Mouse (Mus musculus) limb, embryonic 14.5 days (tissue): ENCODE data around the gene Tmem62. TPM values are rescaled to one million over a fixed set of nuclear protein-coding genes. Genes with fewer than 3 reads are reported as not detected.
"Not testable (repeated sequence)": the region's sequence is repeated elsewhere in the genome, so short reads cannot be mapped to it uniquely, and the experiment has no call there.

Experiments used
- ATAC-seq: fragments of 200-750 bp; cut with Nextera tagmentation; 2 replicates; pipeline ENCODE4 v1.8.0; 2017; ENCODE audit warnings: low read depth, moderate number of reproducible peaks, moderate TSS enrichment; ENCODE audit not compliant: low FRiP score
- DNase-seq: peaks from one replicate; pipeline ENCODE4 v3.0.0-alpha.2; 2015; ENCODE audit warnings: low spot score
- H3K27ac ChIP-seq: fragments of 300-500 bp; sonication (generic); replicated peaks from 2 replicates; pipeline ENCODE4 v1.5.1; 2014; ENCODE audit warnings: low read depth, mild to moderate bottlenecking, low read length, moderate library complexity, mixed read lengths
- H3K27me3 ChIP-seq: fragments of 300-500 bp; sonication (generic); 2 replicates; pipeline ENCODE4 v1.6.1; 2014; ENCODE audit warnings: low read length, mixed read lengths; ENCODE audit not compliant: control insufficient read depth, insufficient read depth
- H3K36me3 ChIP-seq: fragments of 300-500 bp; sonication (generic); 2 replicates; pipeline ENCODE4 v1.6.1; 2014; ENCODE audit warnings: mild to moderate bottlenecking, low read length, moderate library complexity, mixed read lengths; ENCODE audit not compliant: control insufficient read depth, insufficient read depth
- H3K4me1 ChIP-seq: fragments of 300-500 bp; sonication (generic); 2 replicates; pipeline ENCODE4 v1.6.1; 2014; ENCODE audit warnings: antibody characterized with exemption, low read length, mixed read lengths; ENCODE audit not compliant: control insufficient read depth, insufficient read depth
- H3K4me2 ChIP-seq: fragments of 300-500 bp; sonication (generic); replicated peaks from 2 replicates; pipeline ENCODE4 v1.6.1; 2014; ENCODE audit warnings: low read depth, mild to moderate bottlenecking, low read length, moderate library complexity; ENCODE audit not compliant: severe bottlenecking
- H3K4me3 ChIP-seq: fragments of 300-500 bp; sonication (generic); replicated peaks from 2 replicates; pipeline ENCODE4 v1.5.1; 2014; ENCODE audit warnings: low read length
- H3K9ac ChIP-seq: fragments of 300-500 bp; sonication (generic); 2 replicates; pipeline ENCODE4 v1.6.1; 2014; ENCODE audit warnings: mild to moderate bottlenecking, low read depth, low read length, moderate library complexity; ENCODE audit not compliant: severe bottlenecking
- H3K9me3 ChIP-seq: fragments of 300-500 bp; sonication (generic); 2 replicates; pipeline ENCODE4 v1.6.1; 2016; ENCODE audit warnings: low read length; ENCODE audit not compliant: control insufficient read depth
- POLR2A ChIP-seq: fragments of 200-500 bp; IDR thresholded peaks from 2 replicates; pipeline ENCODE4 v1.8.0; 2012; ENCODE audit warnings: inconsistent platforms, mild to moderate bottlenecking, moderate library complexity, borderline replicate concordance; ENCODE audit not compliant: insufficient read depth, insufficient read length; ENCODE audit errors: extremely low read depth
- WGBS: fragments of 180-500 bp; shearing (Covaris S2); extraction: QIAGEN DNeasy Blood & Tissue Kit; methylation state at CpG from one replicate; pipeline ENCODE4 v1.1.7; 2014; 5-methylcytosine and 5-hydroxymethylcytosine counted together
- polyA plus RNA-seq, 2 experiments: library from polyadenylated mRNA; depleted of rRNA in 1 of 2; stranded (reverse) in 1 of 2; unstranded in 1 of 2; fragments of >200 nt; fragmentation: Nextera tagmentation in 1 of 2; extraction: Ambion mirVana in 1 of 2; gene quantifications; 2 replicates each; pipeline versions ENCODE4 v1.2.1 to v1.2.3; 2012 to 2014

Tmem62 gene
- polyA plus RNA-seq, 2 experiments: 1.4 to 3.0 TPM

DNA sequence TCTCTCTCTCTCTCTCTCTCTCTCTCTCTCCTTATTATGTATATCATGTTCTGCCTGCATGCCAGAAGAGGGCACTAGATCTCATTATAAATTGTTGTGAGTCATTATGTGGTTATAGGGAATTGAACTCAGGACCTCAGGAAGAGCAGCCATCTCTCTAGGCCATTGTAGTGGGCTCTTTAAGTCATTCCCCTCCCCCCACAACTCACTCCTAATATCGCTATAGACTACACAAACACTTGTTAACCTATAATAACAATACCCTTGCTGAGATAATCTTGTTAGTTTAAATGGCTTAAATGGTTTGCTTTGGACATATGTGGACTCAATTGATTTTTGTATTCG, 1.8 kb downstream of the Tmem62 start:
- DNase-seq (no peak), ATAC-seq (no peak)
- H3K4me1 ChIP-seq: no peaks in the 10 kb centered on the region
- no peak for TF ChIP-seq POLR2A
- WGBS: 55% methylated on average over 2 of the region's 2 CpGs
- H3K36me3 ChIP-seq: no peaks in the 10 kb centered on the region
- H3K4me2 ChIP-seq: no peak overlapping the region
- no peaks in the 10 kb centered on the region for H3K9me3 ChIP-seq
- H3K27me3 ChIP-seq: no peaks in the 10 kb centered on the region; the same call in 1 of the 2 replicates
- no peak overlapping the region for H3K4me3 ChIP-seq
- no peak overlapping the region for H3K27ac ChIP-seq
- no peak overlapping the region for H3K9ac ChIP-seq

GRCm38 (mm10) chr2:120979819-120980218, 3.0 kb downstream of the Tmem62 start:
- H3K36me3 ChIP-seq: no peaks in the 10 kb centered on the region
- no peak for ATAC-seq
- no peaks in the 10 kb centered on the region for H3K4me1 ChIP-seq
- DNase-seq: no peak
- H3K9ac ChIP-seq: no peak overlapping the region
- no peak overlapping the region for H3K27ac ChIP-seq
- TF ChIP-seq POLR2A: no peak
- no peak overlapping the region for H3K4me3 ChIP-seq
- H3K27me3 ChIP-seq: no peaks in the 10 kb centered on the region; the same call in 1 of the 2 replicates
- WGBS: 88% methylated on average over 1 of the region's 1 CpGs
- no peak overlapping the region for H3K4me2 ChIP-seq
- no peaks in the 10 kb centered on the region for H3K9me3 ChIP-seq

DNA sequence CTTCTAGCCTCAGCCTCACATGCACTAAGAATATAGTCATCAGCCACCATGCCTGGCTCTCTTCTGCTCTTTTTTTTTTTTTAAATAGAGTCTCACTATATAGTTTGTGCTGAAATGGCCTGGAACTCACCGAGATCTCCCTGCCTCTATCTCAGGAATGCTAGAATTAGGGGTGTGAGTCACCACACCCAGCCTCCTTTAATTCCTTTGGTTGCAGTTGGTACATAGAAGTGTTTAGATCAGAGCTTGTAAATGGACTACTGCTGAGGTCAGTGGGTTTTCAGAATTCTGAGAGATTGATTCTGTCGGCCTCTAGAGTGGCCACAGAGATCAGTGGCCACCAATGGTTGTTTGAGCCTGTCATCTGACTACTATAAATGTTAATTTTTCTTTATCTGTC, 4.0 kb downstream of the Tmem62 start:
- DNase-seq: no peak
- Histone ChIP-seq H3K4me1 (no peaks in the 10 kb centered on the region), H3K36me3 (no peaks in the 10 kb centered on the region), H3K27ac (no peak overlapping the region), H3K4me2 (no peak overlapping the region), H3K9ac (no peak overlapping the region), H3K27me3 (no peaks in the 10 kb centered on the region; the same call in 1 of the 2 replicates), H3K4me3 (no peak overlapping the region), H3K9me3 (no peaks in the 10 kb centered on the region)
- ATAC-seq: no peak
- WGBS: 52% methylated on average over 2 of the region's 2 CpGs
- TF ChIP-seq POLR2A: no peak

GRCm38 (mm10) chr2:120983611-120984010, 6.8 kb downstream of the Tmem62 start:
- H3K4me2 ChIP-seq: no peak overlapping the region
- no peaks in the 10 kb centered on the region for H3K4me1 ChIP-seq
- ATAC-seq (no peak), DNase-seq (no peak)
- H3K4me3 ChIP-seq: no peak overlapping the region
- no peaks in the 10 kb centered on the region for H3K36me3 ChIP-seq
- no peaks in the 10 kb centered on the region for H3K9me3 ChIP-seq
- 9% methylated on average over 2 of the region's 2 CpGs for WGBS
- H3K27ac ChIP-seq: no peak overlapping the region
- no peak overlapping the region for H3K9ac ChIP-seq
- no peaks in the 10 kb centered on the region for H3K27me3 ChIP-seq
- no peak for TF ChIP-seq POLR2A

- Histone ChIP-seq H3K27me3 (no peaks in the 10 kb centered on the region), H3K9ac (no peak overlapping the region), H3K36me3 (no peaks in the 10 kb centered on the region), H3K27ac (no peak overlapping the region), H3K4me3 (no peak overlapping the region), H3K9me3 (no peaks in the 10 kb centered on the region), H3K4me1 (no peaks in the 10 kb centered on the region), H3K4me2 (no peak overlapping the region)
- WGBS: 89% methylated on average over 1 of the region's 1 CpGs
- no peak for DNase-seq
- ATAC-seq: no peak
- TF ChIP-seq POLR2A: no peak
Observed at GRCm38 (mm10) chr2:120985241-120985640, 8.4 kb downstream of the Tmem62 start.

GRCm38 (mm10) chr2:120991196-120991595, 14.4 kb downstream of the Tmem62 start:
- H3K9me3 ChIP-seq: no peaks in the 10 kb centered on the region
- no peak overlapping the region for H3K4me3 ChIP-seq
- no peak overlapping the region for H3K27ac ChIP-seq
- H3K27me3 ChIP-seq: no peaks in the 10 kb centered on the region
- DNase-seq: no peak
- TF ChIP-seq POLR2A: no peak
- H3K4me1 ChIP-seq: no peaks in the 10 kb centered on the region
- no peak overlapping the region for H3K9ac ChIP-seq
- H3K36me3 ChIP-seq: no peaks in the 10 kb centered on the region
- no peak for ATAC-seq
- H3K4me2 ChIP-seq: no peak overlapping the region
- WGBS: 71% methylated on average over 4 of the region's 4 CpGs

- not testable (repeated sequence) for H3K4me3 ChIP-seq, H3K4me1 ChIP-seq, H3K9ac ChIP-seq, ATAC-seq, H3K9me3 ChIP-seq, H3K36me3 ChIP-seq, H3K27me3 ChIP-seq, H3K27ac ChIP-seq, DNase-seq, H3K4me2 ChIP-seq
- WGBS: 77% methylated on average over 1 of the region's 1 CpGs
Observed at GRCm38 (mm10) chr2:120996607-120997006, 19.8 kb downstream of the Tmem62 start.
